Mouse (Mus musculus) hindbrain, embryonic 11.5 days (tissue): ENCODE results near the gene Brd3. TPM values are rescaled to one million over a fixed set of nuclear protein-coding genes. Genes with fewer than 3 reads are reported as not detected.

ENCODE experiments used
- ATAC-seq: fragments of 200-750 bp; cut with Nextera tagmentation; 2 replicates; pipeline ENCODE4 v1.8.0; 2017; ENCODE audit warnings: mild to moderate bottlenecking, moderate TSS enrichment, moderate library complexity; ENCODE audit not compliant: low FRiP score
- DNase-seq: peaks from one replicate; pipeline ENCODE4 v3.0.0-alpha.2; 2015; ENCODE audit warnings: low spot score
- H3K27ac ChIP-seq: fragments of 300-500 bp; sonication (generic); 2 replicates; pipeline ENCODE4 v1.5.1; 2014; ENCODE audit warnings: mild to moderate bottlenecking, low read depth, low read length
- H3K27me3 ChIP-seq: fragments of 300-500 bp; sonication (generic); 2 replicates; pipeline ENCODE4 v1.6.1; 2014; ENCODE audit warnings: mild to moderate bottlenecking, low read length, moderate library complexity, mixed read lengths; ENCODE audit not compliant: control insufficient read depth, insufficient read depth
- H3K36me3 ChIP-seq: fragments of 300-500 bp; sonication (generic); 2 replicates; pipeline ENCODE4 v1.6.1; 2014; ENCODE audit warnings: mild to moderate bottlenecking, low read length, moderate library complexity, mixed read lengths; ENCODE audit not compliant: control insufficient read depth, insufficient read depth
- H3K4me1 ChIP-seq: fragments of 300-500 bp; sonication (generic); replicated peaks from 2 replicates; pipeline ENCODE4 v1.6.1; 2014; ENCODE audit warnings: low read length, mixed read lengths; ENCODE audit not compliant: control insufficient read depth, insufficient read depth
- H3K4me2 ChIP-seq: fragments of 300-500 bp; sonication (generic); replicated peaks from 2 replicates; pipeline ENCODE4 v1.6.1; 2014; ENCODE audit warnings: mild to moderate bottlenecking, low read depth, low read length
- H3K4me3 ChIP-seq: fragments of 300-500 bp; sonication (generic); 2 replicates; pipeline ENCODE4 v1.5.1; 2014; ENCODE audit warnings: low read depth, low read length
- H3K9ac ChIP-seq: fragments of 300-500 bp; sonication (generic); 2 replicates; pipeline ENCODE4 v1.6.1; 2014; ENCODE audit warnings: low read depth, low read length
- H3K9me3 ChIP-seq: fragments of 300-500 bp; sonication (generic); 2 replicates; pipeline ENCODE4 v1.6.1; 2016; ENCODE audit warnings: low read length; ENCODE audit not compliant: control insufficient read depth
- WGBS: fragments of 180-500 bp; shearing (Covaris S2); extraction: QIAGEN DNeasy Blood & Tissue Kit; methylation state at CpG from one replicate; pipeline ENCODE4 v1.1.7; 2014; 5-methylcytosine and 5-hydroxymethylcytosine counted together
- polyA plus RNA-seq: library from polyadenylated mRNA; unstranded; fragments of >200 nt; fragmentation: Nextera tagmentation; extraction: Ambion mirVana; gene quantifications from 2 replicates; pipeline ENCODE4 v1.2.1, GENCODE M21; 2014

The Brd3 gene
- polyA plus RNA-seq, 1 experiment from 2014 or later = 161 TPM

DNA sequence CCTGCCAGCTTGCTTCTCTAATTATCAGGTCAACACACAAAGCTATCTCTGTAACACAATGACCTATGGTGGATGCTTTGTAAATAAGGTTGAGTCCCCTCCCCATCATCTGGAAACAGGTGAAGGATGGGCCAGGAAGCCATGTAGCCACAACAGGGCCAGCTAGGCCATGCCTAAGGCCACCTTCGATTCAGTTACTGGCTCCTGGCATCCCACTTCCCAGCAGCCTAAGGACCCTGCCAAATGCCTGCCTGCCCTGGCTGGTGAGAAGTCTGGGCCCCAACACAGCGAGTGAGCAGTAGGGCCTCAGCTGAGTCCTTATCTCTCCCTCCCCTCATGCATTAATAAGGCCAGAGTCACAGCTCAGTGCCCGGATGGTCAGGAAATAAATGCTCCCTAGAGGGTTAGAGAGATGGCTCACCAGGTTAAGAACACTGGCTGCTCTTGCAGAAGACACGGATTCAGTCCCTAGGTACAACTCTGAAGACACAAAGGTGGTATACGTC lies 89.8 kb downstream of the Brd3 start:
- DNase-seq (no peak), ATAC-seq (no peak)
- no peak overlapping the region for H3K4me3 ChIP-seq
- H3K36me3 ChIP-seq = no peaks in the 10 kb centered on the region
- H3K9ac ChIP-seq = no peak overlapping the region
- peaks cover 35% of the 10 kb centered on the region for H3K4me1 ChIP-seq
- WGBS = 71% methylated on average over 5 of the region's 5 CpGs
- no peaks in the 10 kb centered on the region for H3K9me3 ChIP-seq
- H3K27ac ChIP-seq = no peak overlapping the region
- no peak overlapping the region for H3K4me2 ChIP-seq
- no peaks in the 10 kb centered on the region for H3K27me3 ChIP-seq

DNA sequence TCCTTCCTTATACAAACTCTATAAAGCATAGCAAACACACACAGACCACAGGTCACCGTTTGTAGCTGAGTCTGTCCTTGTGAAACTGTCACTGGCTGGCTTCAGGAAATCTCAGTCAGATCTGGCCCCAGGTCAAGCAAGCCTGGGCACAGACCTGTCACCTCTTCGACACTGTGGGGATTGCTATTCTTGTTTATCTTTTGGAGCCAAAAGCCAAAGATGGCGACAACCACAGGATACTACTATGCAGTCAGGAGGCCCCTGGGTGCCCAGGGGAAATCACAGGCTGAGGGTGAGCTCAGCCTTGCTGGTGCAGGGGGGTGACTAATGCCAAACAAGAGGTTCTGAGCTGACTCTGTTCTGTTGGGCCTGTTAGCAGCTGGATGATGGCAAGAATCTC lies 91.0 kb downstream of the Brd3 start:
- Histone ChIP-seq H3K4me2 (no peak overlapping the region), H3K9me3 (no peaks in the 10 kb centered on the region), H3K9ac (no peak overlapping the region), H3K27ac (no peak overlapping the region), H3K36me3 (no peaks in the 10 kb centered on the region), H3K4me1 (peaks cover 43% of the 10 kb centered on the region), H3K4me3 (no peak overlapping the region), H3K27me3 (no peaks in the 10 kb centered on the region)
- no peak for ATAC-seq
- WGBS = 52% methylated on average over 3 of the region's 3 CpGs
- DNase-seq = no peak

DNA sequence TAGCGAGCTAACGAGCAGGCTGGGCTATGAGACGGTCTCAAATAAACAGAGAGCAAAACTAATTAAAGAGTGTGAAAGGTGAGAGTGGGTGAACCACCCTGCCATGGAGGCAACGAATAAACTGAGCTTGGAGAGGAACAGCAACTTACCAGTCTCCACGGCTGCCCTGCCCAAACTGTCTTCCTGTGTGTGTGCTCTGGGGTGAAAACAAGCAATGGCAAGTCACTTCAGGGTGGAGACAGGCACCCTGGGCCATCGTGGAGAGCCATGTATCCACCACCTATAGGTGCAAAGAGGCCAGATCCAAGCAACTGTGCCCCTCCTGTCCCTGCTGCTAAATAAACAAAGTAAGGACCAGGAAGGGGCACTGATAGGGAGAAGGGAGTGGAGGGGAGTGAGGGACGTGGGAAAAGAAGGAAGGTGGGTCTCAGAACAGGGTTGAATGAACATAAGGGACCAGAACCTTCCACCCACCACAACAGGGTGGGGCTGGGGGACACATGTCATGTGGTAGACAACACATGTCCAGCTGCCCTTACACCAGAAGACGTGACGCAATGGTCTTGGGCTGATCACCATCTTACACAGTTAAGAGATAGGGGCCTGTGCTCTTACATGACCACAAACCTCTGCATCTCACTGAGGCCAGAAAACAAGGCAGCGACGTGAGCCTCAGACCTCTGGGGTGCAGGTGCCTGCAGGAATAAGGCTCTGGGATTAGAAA lies 92.2 kb downstream of the Brd3 start:
- no peak for ATAC-seq

DNA sequence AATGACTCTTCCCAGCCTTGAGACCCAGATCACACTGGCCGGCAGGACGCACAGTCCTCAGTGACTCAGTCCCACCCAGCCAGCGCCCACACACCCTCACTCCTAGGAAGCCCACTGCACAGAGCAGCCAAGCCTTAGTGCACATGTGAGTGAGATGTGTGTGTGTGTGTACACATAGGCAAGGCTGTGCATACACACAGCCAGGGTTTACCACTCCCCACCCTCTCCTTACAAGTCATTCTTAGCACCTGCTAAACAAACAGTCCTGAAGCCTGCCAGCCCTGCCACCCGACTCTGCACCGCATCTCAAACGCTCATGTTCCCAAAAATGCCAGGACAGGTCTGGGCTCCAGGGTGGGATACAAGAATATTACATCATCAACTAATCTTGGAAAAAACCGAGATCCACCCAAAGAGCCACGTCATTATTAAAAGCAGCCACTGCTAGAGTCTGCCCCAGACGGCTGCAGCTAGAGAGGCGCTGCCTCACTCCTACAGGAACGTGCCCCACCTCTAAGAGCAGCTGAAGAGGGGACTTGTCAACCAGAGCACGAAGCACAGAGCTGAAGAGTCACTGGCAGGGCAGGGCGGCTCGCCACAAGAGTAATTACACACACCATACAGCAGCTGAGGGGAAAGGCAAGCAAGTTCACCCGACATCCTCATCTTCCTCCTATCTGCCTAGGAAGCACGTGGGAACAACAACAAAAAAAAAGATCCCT lies 93.4 kb downstream of the Brd3 start:
- Histone ChIP-seq H3K27ac (peak overlapping the region; percentile 93), H3K9me3 (no peaks in the 10 kb centered on the region), H3K27me3 (no peaks in the 10 kb centered on the region), H3K36me3 (no peaks in the 10 kb centered on the region), H3K4me1 (peaks cover 49% of the 10 kb centered on the region), H3K4me3 (no peak overlapping the region), H3K4me2 (peak overlapping the region; percentile 32), H3K9ac (peak overlapping the region; percentile 54)
- WGBS = 19% methylated on average over 16 of the region's 16 CpGs
- ATAC-seq (peak; percentile 80), DNase-seq (peak; percentile 74)

More for the DNA sequence above, 92.2 kb downstream of the Brd3 start:
- H3K27ac ChIP-seq = peak overlapping the region; percentile 93
- H3K9ac ChIP-seq = no peak overlapping the region
- no peaks in the 10 kb centered on the region for H3K27me3 ChIP-seq
- WGBS = 66% methylated on average over 11 of the region's 11 CpGs
- no peak for DNase-seq
- no peaks in the 10 kb centered on the region for H3K36me3 ChIP-seq
- H3K4me1 ChIP-seq = peaks cover 49% of the 10 kb centered on the region
- no peak overlapping the region for H3K4me3 ChIP-seq
- H3K4me2 ChIP-seq = peak overlapping the region; percentile 23; the same call in 1 of the 2 replicates
- H3K9me3 ChIP-seq = no peaks in the 10 kb centered on the region

DNA sequence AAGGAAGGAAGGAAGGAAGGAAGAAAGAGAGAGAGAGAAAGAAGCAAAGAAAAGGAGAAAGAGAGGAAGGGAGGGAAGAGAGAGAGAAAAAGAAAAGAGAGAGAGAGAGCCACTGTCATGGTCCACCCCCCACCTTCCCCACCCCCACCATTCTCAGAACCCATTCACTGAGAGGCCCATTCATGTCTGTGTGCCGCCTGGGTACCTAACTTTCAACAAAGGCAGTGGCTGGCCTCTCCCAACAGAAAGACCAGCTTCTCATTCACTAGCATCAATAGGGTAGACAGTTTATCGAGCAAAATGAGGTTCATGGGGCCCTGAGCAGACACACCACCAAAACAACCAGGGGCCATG lies 93.9 kb downstream of the Brd3 start:
- no peak for DNase-seq
- H3K36me3 ChIP-seq = no peaks in the 10 kb centered on the region
- peak overlapping the region; percentile 32 for H3K4me2 ChIP-seq
- peak overlapping the region; percentile 54; the same call in 1 of the 2 replicates for H3K9ac ChIP-seq
- no peaks in the 10 kb centered on the region for H3K9me3 ChIP-seq
- H3K27ac ChIP-seq = peak overlapping the region; percentile 93
- 11% methylated on average over 2 of the region's 2 CpGs for WGBS
- peaks cover 50% of the 10 kb centered on the region for H3K4me1 ChIP-seq
- peak; percentile 23; the same call in 1 of the 2 replicates for ATAC-seq
- H3K27me3 ChIP-seq = no peaks in the 10 kb centered on the region
- H3K4me3 ChIP-seq = no peak overlapping the region

DNA sequence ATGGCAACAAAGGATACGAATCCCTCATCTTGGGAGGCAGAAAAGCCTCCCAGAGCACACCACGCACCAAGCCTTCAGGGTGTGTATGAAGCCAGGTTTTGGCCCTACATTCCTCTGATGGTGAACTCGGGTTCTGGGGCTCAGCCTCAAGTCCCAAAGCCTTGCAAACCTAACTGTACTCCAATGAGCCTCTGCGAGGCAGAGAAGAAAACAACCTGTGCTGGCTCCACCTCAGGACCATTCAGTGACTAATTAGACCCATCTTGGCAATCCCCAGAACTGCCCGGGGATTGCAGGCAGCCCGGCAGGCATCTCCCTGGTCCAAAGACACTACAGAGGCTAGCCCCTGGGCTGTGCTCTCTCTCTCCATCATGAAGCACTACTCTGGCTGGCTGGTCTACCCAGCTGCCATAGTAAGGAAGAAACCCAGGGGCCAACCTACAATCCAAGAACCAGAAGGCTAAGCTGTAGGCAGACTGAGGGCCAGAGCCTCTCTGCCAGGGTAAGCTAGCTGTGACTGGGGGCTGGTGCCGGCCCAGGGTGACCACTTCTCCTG lies 95.1 kb downstream of the Brd3 start:
- no peaks in the 10 kb centered on the region for H3K27me3 ChIP-seq
- no peaks in the 10 kb centered on the region for H3K9me3 ChIP-seq
- no peak for ATAC-seq
- no peak overlapping the region for H3K4me3 ChIP-seq
- peak overlapping the region; percentile 88 for H3K27ac ChIP-seq
- DNase-seq = peak; percentile 41
- H3K36me3 ChIP-seq = no peaks in the 10 kb centered on the region
- H3K4me2 ChIP-seq = 0 out of 2 replicates have a peak overlapping the region, but pooled peaks have one; percentile 13
- 9% methylated on average over 7 of the region's 7 CpGs for WGBS
- peak overlapping the region; percentile 38; the same call in 1 of the 2 replicates for H3K9ac ChIP-seq
- H3K4me1 ChIP-seq = peaks cover 48% of the 10 kb centered on the region

DNA sequence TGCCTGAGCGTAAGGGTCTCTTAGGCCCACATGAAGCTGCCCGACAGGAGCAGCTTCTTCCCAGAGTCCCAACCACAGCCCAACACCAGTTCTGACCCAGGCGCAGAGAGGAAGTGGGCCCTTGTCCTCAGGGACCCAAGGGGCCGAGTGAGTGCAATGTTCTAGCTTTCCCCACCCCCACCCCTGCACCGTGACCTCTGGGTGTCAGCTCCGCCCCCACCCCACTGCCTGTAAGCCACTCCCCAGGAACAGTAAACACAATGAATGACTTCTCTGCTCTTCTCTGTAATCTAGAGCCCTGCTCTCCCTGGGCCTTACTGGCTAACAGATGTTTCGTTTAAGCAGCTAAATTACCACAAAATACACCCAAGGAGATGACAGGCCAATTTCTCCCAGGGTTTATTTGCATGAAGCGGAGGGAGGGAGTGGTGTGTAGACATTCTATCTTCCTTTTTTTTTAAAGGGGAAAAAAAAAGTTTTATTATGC lies 95.7 kb downstream of the Brd3 start:
- Histone ChIP-seq H3K9ac (peak overlapping the region; percentile 38; the same call in 1 of the 2 replicates), H3K4me2 (peak overlapping the region; percentile 19; the same call in 1 of the 2 replicates), H3K36me3 (no peaks in the 10 kb centered on the region), H3K27me3 (no peaks in the 10 kb centered on the region), H3K4me3 (no peak overlapping the region), H3K9me3 (no peaks in the 10 kb centered on the region), H3K27ac (peak overlapping the region; percentile 88), H3K4me1 (peaks cover 46% of the 10 kb centered on the region)
- peak; percentile 28; the same call in 1 of the 2 replicates for ATAC-seq
- DNase-seq = peak; percentile 58
- 11% methylated on average over 8 of the region's 8 CpGs for WGBS

DNA sequence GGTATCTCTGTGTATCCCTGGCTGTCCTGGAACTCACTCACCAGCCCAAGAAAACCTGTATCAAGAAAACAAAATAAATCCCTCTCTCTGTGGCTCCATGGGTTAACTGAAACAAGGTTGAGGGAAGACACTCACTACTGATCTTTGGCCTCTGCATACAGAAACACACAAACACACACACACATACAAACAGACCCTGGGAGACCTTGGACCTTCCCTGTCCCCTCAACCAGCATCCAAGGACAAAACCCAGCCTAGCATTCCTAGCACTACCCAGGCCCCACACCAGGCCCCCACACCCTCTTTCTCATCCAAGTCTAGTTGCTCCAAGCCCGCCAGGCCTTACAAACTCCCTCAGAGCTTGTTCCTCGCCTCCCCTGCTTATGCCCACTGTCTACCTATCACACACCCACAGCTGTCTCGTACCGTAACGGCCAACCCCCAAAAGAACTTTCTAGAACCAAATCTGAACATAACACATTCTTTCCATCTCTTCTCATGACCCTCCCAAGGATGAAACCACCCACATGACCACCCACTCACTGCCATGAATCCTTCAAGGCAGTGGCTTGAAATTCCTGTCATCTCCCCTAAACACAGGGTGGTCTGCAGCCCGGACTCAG lies 96.8 kb downstream of the Brd3 start:
- no peak for DNase-seq
- H3K4me2 ChIP-seq = no peak overlapping the region

More for the DNA sequence above, 96.8 kb downstream of the Brd3 start:
- Histone ChIP-seq H3K9me3 (no peaks in the 10 kb centered on the region), H3K27me3 (no peaks in the 10 kb centered on the region), H3K27ac (no peak overlapping the region), H3K4me1 (peaks cover 44% of the 10 kb centered on the region), H3K9ac (no peak overlapping the region), H3K4me3 (no peak overlapping the region), H3K36me3 (no peaks in the 10 kb centered on the region)
- 88% methylated on average over 6 of the region's 6 CpGs for WGBS
- no peak for ATAC-seq
